Mouse (Mus musculus): Measurements from ENCODE around the gene Vps50.
A peak's percentile ranks its signal among the peaks of the same experiment; 100 is the strongest.
"Not testable (repeated sequence)": the region's sequence is repeated elsewhere in the genome, so short reads cannot be mapped to it uniquely, and the experiment has no call there.

The Vps50 gene

GRCm38 (mm10) chr6:3536048-3536447, 37.9 kb downstream of the Vps50 start:
- no peak for DNase-seq (ENCODE audit: low read depth, low spot score)

GRCm38 (mm10) chr6:3539470-3539869, 41.3 kb downstream of the Vps50 start:
- no peak for DNase-seq (ENCODE audit: low read depth, low spot score)

GRCm38 (mm10) chr6:3543862-3544261, 45.7 kb downstream of the Vps50 start:
- DNase-seq (ENCODE audit: low read depth, low spot score), result no peak

GRCm38 (mm10) chr6:3544970-3545369, 46.8 kb downstream of the Vps50 start:
- DNase-seq (ENCODE audit: low read depth, low spot score), result no peak

GRCm38 (mm10) chr6:3548959-3549358, 50.8 kb downstream of the Vps50 start:
- DNase-seq (ENCODE audit: low read depth, low spot score), result no peak

- DNase-seq (ENCODE audit: low read depth, low spot score), result no peak
Observed at GRCm38 (mm10) chr6:3549992-3550391, 51.8 kb downstream of the Vps50 start.

- DNase-seq (ENCODE audit: low read depth, low spot score), result not testable (repeated sequence)
Observed at GRCm38 (mm10) chr6:3552681-3553080, 54.5 kb downstream of the Vps50 start.

GRCm38 (mm10) chr6:3557177-3557576, 59.0 kb downstream of the Vps50 start:
- no peak for DNase-seq (ENCODE audit: low read depth, low spot score)

GRCm38 (mm10) chr6:3560009-3560408, 61.8 kb downstream of the Vps50 start:
- DNase-seq (ENCODE audit: low read depth, low spot score), result no peak

- no peak for DNase-seq (ENCODE audit: low read depth, low spot score)
Observed at GRCm38 (mm10) chr6:3562301-3562700, 64.1 kb downstream of the Vps50 start.

- DNase-seq (ENCODE audit: low read depth, low spot score), result not testable (repeated sequence)
Observed at GRCm38 (mm10) chr6:3564118-3564517, 65.9 kb downstream of the Vps50 start.

- no peak for DNase-seq (ENCODE audit: low read depth, low spot score)
Observed at GRCm38 (mm10) chr6:3565005-3565404, 66.8 kb downstream of the Vps50 start.

GRCm38 (mm10) chr6:3565667-3566066, 67.5 kb downstream of the Vps50 start:
- no peak for DNase-seq (ENCODE audit: low read depth, low spot score)

GRCm38 (mm10) chr6:3567071-3567610, 69.0 kb downstream of the Vps50 start:
- no peak for DNase-seq (ENCODE audit: low read depth, low spot score)

- no peak for DNase-seq (ENCODE audit: low read depth, low spot score)
Observed at GRCm38 (mm10) chr6:3572221-3572815, 74.1 kb downstream of the Vps50 start.

- no peak for DNase-seq (ENCODE audit: low read depth, low spot score)
Observed at GRCm38 (mm10) chr6:3573787-3574186, 75.6 kb downstream of the Vps50 start.

- no peak for DNase-seq (ENCODE audit: low read depth, low spot score)
Observed at GRCm38 (mm10) chr6:3585402-3585801, 87.2 kb downstream of the Vps50 start.

- no peak for DNase-seq (ENCODE audit: low read depth, low spot score)
Observed at GRCm38 (mm10) chr6:3590289-3590904, 92.2 kb downstream of the Vps50 start.

- DNase-seq (ENCODE audit: low read depth, low spot score), result no peak
Observed at GRCm38 (mm10) chr6:3594246-3594645, 96.1 kb downstream of the Vps50 start.

- DNase-seq (ENCODE audit: low read depth, low spot score), result no peak
Observed at GRCm38 (mm10) chr6:3612827-3613226, 114.6 kb downstream of the Vps50 start.

- peak; percentile 17 for DNase-seq (ENCODE audit: low read depth, low spot score)
Observed at GRCm38 (mm10) chr6:3620428-3621387, 122.5 kb downstream of the Vps50 start.

Measured in telencephalon, adult 2 months (tissue).